Mouse (Mus musculus) forebrain, embryonic 10.5 days (tissue): ENCODE data around the gene L3mbtl1. TPM values are rescaled to one million over a fixed set of nuclear protein-coding genes. Genes with fewer than 3 reads are reported as not detected.

Experiments
- DNase-seq: peaks from one replicate; pipeline ENCODE4 v3.0.0-alpha.2; 2017; ENCODE audit warnings: low spot score; ENCODE audit errors: extremely low spot score
- H3K27ac ChIP-seq: fragments of 300-500 bp; sonication (generic); 2 replicates; pipeline ENCODE4 v1.5.1; 2016; ENCODE audit warnings: mild to moderate bottlenecking
- H3K27me3 ChIP-seq: fragments of 300-500 bp; sonication (generic); 2 replicates; pipeline ENCODE4 v1.6.1; 2016; ENCODE audit warnings: mild to moderate bottlenecking; ENCODE audit not compliant: poor library complexity, severe bottlenecking
- H3K36me3 ChIP-seq: fragments of 300-500 bp; sonication (generic); replicated peaks from 2 replicates; pipeline ENCODE4 v1.6.1; 2016; ENCODE audit warnings: mild to moderate bottlenecking, moderate library complexity
- H3K4me1 ChIP-seq: fragments of 300-500 bp; sonication (generic); 2 replicates; pipeline ENCODE4 v1.6.1; 2016
- H3K4me3 ChIP-seq: fragments of 300-500 bp; sonication (generic); 2 replicates; pipeline ENCODE4 v1.5.1; 2016; ENCODE audit warnings: mild to moderate bottlenecking, moderate library complexity
- H3K9me3 ChIP-seq: fragments of 300-500 bp; sonication (generic); 2 replicates; pipeline ENCODE4 v1.6.1; 2016; ENCODE audit warnings: mild to moderate bottlenecking, moderate library complexity
- WGBS: fragments of 180-500 bp; shearing (Covaris S2); methylation state at CpG from one replicate; pipeline ENCODE4 v1.1.7; 2016; 5-methylcytosine and 5-hydroxymethylcytosine counted together
- polyA plus RNA-seq: library from polyadenylated mRNA; unstranded; fragments of >200 nt; fragmentation: Nextera tagmentation; extraction: Ambion mirVana; gene quantifications from 2 replicates; pipeline ENCODE4 v1.2.1, GENCODE M21; 2016

The L3mbtl1 gene
- polyA plus RNA-seq, 1 experiment from 2014 or later: 0.33 TPM

- no peak for DNase-seq
- Histone ChIP-seq H3K27ac (no peak overlapping the region), H3K9me3 (no peaks in the 10 kb centered on the region), H3K4me1 (peaks cover 23% of the 10 kb centered on the region), H3K36me3 (peaks cover 23% of the 10 kb centered on the region), H3K4me3 (no peak overlapping the region), H3K27me3 (peaks cover 9% of the 10 kb centered on the region; the same call in 1 of the 2 replicates)
- 87% methylated on average over 3 of the region's 3 CpGs for WGBS
Observed at GRCm38 (mm10) chr2:162929704-162930103, 13.6 kb upstream of the L3mbtl1 start.

GRCm38 (mm10) chr2:162930516-162931122, 12.7 kb upstream of the L3mbtl1 start:
- WGBS: 2% methylated on average over 18 of the region's 18 CpGs
- Histone ChIP-seq H3K27ac (peak overlapping the region; percentile 100), H3K4me3 (peak overlapping the region; percentile 99), H3K36me3 (peaks cover 33% of the 10 kb centered on the region), H3K27me3 (peaks cover 9% of the 10 kb centered on the region; the same call in 1 of the 2 replicates), H3K9me3 (no peaks in the 10 kb centered on the region), H3K4me1 (peaks cover 23% of the 10 kb centered on the region)
- peak; percentile 46 for DNase-seq

GRCm38 (mm10) chr2:162931123-162931673, 12.1 kb upstream of the L3mbtl1 start, which contains the start of gene Srsf6:
TSS of gene Srsf6 (plus strand) at chr2:162931528.
- Histone ChIP-seq H3K4me1 (peaks cover 23% of the 10 kb centered on the region), H3K4me3 (peak within 1 kb of the TSS; percentile 99), H3K36me3 (peaks cover 38% of the 10 kb centered on the region), H3K27me3 (peaks cover 9% of the 10 kb centered on the region; the same call in 1 of the 2 replicates), H3K27ac (peak within 1 kb of the TSS; percentile 100), H3K9me3 (no peaks in the 10 kb centered on the region)
- under 1% methylated on average over 65 of the region's 68 CpGs for WGBS
- peak; percentile 84 for DNase-seq

- peaks cover 23% of the 10 kb centered on the region for H3K4me1 ChIP-seq
- H3K27ac ChIP-seq: peak overlapping the region; percentile 100
- H3K4me3 ChIP-seq: peak overlapping the region; percentile 99
- DNase-seq: peak; percentile 59
- peaks cover 46% of the 10 kb centered on the region for H3K36me3 ChIP-seq
- WGBS: under 1% methylated on average over 102 of the region's 103 CpGs
- peaks cover 9% of the 10 kb centered on the region; the same call in 1 of the 2 replicates for H3K27me3 ChIP-seq
- no peaks in the 10 kb centered on the region for H3K9me3 ChIP-seq
Observed at GRCm38 (mm10) chr2:162931674-162932650, 11.3 kb upstream of the L3mbtl1 start.

GRCm38 (mm10) chr2:162932706-162933105, 10.6 kb upstream of the L3mbtl1 start:
- peak overlapping the region; percentile 99 for H3K4me3 ChIP-seq
- peaks cover 9% of the 10 kb centered on the region; the same call in 1 of the 2 replicates for H3K27me3 ChIP-seq
- WGBS: 62% methylated on average over 4 of the region's 4 CpGs
- peaks cover 23% of the 10 kb centered on the region for H3K4me1 ChIP-seq
- H3K27ac ChIP-seq: no peak overlapping the region
- H3K36me3 ChIP-seq: peaks cover 53% of the 10 kb centered on the region
- no peaks in the 10 kb centered on the region for H3K9me3 ChIP-seq
- DNase-seq: no peak

- Histone ChIP-seq H3K27me3 (peaks cover 4% of the 10 kb centered on the region; the same call in 1 of the 2 replicates), H3K9me3 (no peaks in the 10 kb centered on the region), H3K27ac (no peak overlapping the region), H3K36me3 (peaks cover 70% of the 10 kb centered on the region), H3K4me1 (peaks cover 23% of the 10 kb centered on the region), H3K4me3 (no peak overlapping the region)
- DNase-seq: no peak
- WGBS: 96% methylated on average over 19 of the region's 19 CpGs
Observed at GRCm38 (mm10) chr2:162934421-162934820, 8.9 kb upstream of the L3mbtl1 start.

- 97% methylated on average over 3 of the region's 3 CpGs for WGBS
- peaks cover 82% of the 10 kb centered on the region for H3K36me3 ChIP-seq
- H3K9me3 ChIP-seq: no peaks in the 10 kb centered on the region
- no peak for DNase-seq
- peaks cover 6% of the 10 kb centered on the region for H3K27me3 ChIP-seq
- peaks cover 13% of the 10 kb centered on the region for H3K4me1 ChIP-seq
- no peak overlapping the region for H3K27ac ChIP-seq
- no peak overlapping the region for H3K4me3 ChIP-seq
Observed at GRCm38 (mm10) chr2:162935700-162936099, 7.6 kb upstream of the L3mbtl1 start.

GRCm38 (mm10) chr2:162939562-162939961, 3.7 kb upstream of the L3mbtl1 start:
- WGBS: 90% methylated on average over 1 of the region's 1 CpGs
- peaks cover 67% of the 10 kb centered on the region for H3K36me3 ChIP-seq
- no peak overlapping the region for H3K27ac ChIP-seq
- DNase-seq: no peak
- no peaks in the 10 kb centered on the region for H3K9me3 ChIP-seq
- no peak overlapping the region for H3K4me3 ChIP-seq
- H3K4me1 ChIP-seq: peaks cover 17% of the 10 kb centered on the region
- peaks cover 44% of the 10 kb centered on the region for H3K27me3 ChIP-seq

GRCm38 (mm10) chr2:162943931-162944330, 659 bp downstream of the L3mbtl1 start:
- Histone ChIP-seq H3K9me3 (no peaks in the 10 kb centered on the region), H3K36me3 (peaks cover 24% of the 10 kb centered on the region), H3K27ac (no peak overlapping the region), H3K4me1 (peaks cover 28% of the 10 kb centered on the region), H3K4me3 (peak overlapping the region; percentile 65), H3K27me3 (peaks cover 52% of the 10 kb centered on the region)
- DNase-seq: no peak
- WGBS: 10% methylated on average over 11 of the region's 11 CpGs

- H3K9me3 ChIP-seq: no peaks in the 10 kb centered on the region
- H3K36me3 ChIP-seq: no peaks in the 10 kb centered on the region
- DNase-seq: no peak
- WGBS: 88% methylated on average over 5 of the region's 5 CpGs
- no peak overlapping the region for H3K4me3 ChIP-seq
- H3K27me3 ChIP-seq: peaks cover 34% of the 10 kb centered on the region
- H3K27ac ChIP-seq: no peak overlapping the region
- peaks cover 28% of the 10 kb centered on the region for H3K4me1 ChIP-seq
Observed at GRCm38 (mm10) chr2:162946964-162947363, 3.7 kb downstream of the L3mbtl1 start.

- 34% methylated on average over 15 of the region's 15 CpGs for WGBS
Observed at GRCm38 (mm10) chr2:162947736-162948135, 4.5 kb downstream of the L3mbtl1 start.

GRCm38 (mm10) chr2:162948221-162948620, 4.9 kb downstream of the L3mbtl1 start:
- WGBS: 55% methylated on average over 14 of the region's 14 CpGs
- no peaks in the 10 kb centered on the region for H3K36me3 ChIP-seq
- H3K9me3 ChIP-seq: no peaks in the 10 kb centered on the region
- no peak for DNase-seq
- peak overlapping the region; percentile 41 for H3K4me3 ChIP-seq
- peaks cover 19% of the 10 kb centered on the region for H3K4me1 ChIP-seq
- H3K27ac ChIP-seq: no peak overlapping the region
- peaks cover 21% of the 10 kb centered on the region for H3K27me3 ChIP-seq

More at GRCm38 (mm10) chr2:162947736-162948135, 4.5 kb downstream of the L3mbtl1 start:
- peaks cover 26% of the 10 kb centered on the region for H3K27me3 ChIP-seq
- peak overlapping the region; percentile 41 for H3K4me3 ChIP-seq
- peaks cover 24% of the 10 kb centered on the region for H3K4me1 ChIP-seq
- no peaks in the 10 kb centered on the region for H3K36me3 ChIP-seq
- H3K9me3 ChIP-seq: no peaks in the 10 kb centered on the region
- no peak overlapping the region for H3K27ac ChIP-seq
- DNase-seq: no peak
